Mouse (Mus musculus) frontal cortex, postnatal 14 days (tissue): ENCODE measurements at regions not wholly inside any gene's neighbourhood (a gene's known extent, or its start where the extent isn't known, plus 50 kb on each side); places are given as distances from the start of the nearest gene placed in this dataset.

Experiments
- DNase-seq, 2 experiments: peaks; one replicate each; pipeline ENCODE4 v3.0.0; 2022; ENCODE audit warnings: low spot score in 2 of 2

DNA sequence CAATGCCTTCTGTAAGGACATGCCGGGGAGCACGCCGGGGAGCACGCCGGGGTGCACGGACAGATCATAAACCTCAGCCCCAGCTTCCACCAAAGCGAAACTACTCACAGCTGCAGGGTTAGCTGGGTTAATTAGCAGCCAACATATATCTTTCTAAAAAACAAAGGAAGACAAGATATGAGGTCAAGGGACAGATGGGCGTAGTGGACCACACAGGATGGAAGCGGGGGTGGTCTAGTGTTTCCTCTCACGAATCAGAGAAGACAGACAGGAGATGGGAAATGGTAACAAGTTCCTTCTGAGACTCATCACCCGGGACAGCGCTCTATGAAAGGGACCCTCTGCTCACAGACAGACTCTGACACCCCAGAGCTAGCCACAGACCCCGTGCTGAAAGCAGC, 60.0 kb upstream of the Ajap1 start:
- no peak for DNase-seq

DNA sequence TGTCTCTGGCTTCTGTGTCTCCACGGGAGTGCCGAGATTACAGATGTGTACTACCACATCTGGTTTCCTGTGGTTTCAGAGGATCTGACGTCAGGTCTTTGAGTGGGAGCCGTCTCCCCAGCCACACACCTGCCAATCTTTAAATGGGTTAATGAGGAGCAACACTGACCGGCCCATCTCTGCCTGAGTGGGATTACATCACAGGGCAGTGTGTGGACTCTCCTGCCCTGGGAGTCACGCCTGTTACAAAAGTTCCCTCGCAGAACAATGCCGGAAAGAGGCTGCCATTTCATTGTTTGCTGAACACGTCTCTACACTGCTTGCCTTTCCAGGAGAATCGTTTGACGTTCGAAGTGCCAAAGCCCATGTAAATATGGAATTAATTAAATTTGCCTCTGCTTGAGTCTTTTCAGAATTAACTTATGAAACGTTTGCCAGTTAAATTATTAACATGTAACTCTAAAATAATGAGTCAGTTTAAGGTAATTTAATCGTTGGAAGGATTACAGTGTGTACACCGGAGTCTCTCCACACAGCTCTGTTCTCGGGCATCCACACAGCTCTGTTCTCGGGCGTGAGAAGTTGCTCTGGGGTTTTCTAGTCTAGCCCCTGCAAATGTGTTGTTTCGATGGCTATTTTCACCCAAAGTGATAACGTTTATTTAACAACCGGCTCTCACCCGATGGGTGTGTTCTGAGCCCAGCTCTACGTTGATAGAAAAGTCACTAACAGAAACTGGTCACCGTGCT, 61.5 kb upstream of the Ajap1 start:
- no peak for DNase-seq

DNA sequence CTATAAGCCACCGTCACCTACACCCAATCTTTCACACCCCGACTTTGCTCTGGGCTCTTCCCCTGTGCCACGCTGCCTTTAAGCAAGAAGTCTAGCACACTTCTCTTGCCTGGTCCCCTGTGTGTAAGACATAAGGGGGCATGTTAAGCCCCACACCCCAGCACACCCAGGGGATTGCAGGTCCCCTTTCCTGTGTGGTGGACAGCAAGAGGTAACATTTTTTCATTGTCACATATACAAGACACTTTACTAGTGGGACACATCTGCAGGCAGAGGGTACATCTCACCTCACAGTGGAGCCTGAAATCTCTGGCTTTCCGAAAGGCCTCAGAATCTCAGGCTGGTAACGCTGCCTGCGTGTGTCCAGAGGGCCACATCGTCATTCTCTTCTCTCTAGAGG, 64.1 kb upstream of the Ajap1 start:
- DNase-seq = no peak

DNA sequence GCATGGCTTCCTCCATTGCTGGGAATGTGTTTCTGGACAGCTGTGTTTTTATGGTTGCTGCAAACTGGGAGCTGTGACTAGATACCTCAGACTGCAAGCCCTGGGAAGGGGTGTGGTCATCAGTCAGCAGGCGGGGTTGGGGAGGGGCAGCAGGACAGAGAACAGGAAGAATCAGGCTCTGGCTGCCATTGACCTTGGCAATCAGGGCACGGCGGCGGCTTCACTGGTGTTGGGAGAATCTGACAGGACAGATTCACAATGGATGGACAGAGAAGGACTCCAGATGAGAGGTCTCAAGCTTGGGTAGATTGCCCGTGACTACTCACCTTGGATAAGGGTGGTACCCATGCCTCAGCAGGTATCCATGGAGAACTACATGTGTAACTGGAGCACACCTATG, 64.5 kb upstream of the Ajap1 start:
- DNase-seq = no peak

DNA sequence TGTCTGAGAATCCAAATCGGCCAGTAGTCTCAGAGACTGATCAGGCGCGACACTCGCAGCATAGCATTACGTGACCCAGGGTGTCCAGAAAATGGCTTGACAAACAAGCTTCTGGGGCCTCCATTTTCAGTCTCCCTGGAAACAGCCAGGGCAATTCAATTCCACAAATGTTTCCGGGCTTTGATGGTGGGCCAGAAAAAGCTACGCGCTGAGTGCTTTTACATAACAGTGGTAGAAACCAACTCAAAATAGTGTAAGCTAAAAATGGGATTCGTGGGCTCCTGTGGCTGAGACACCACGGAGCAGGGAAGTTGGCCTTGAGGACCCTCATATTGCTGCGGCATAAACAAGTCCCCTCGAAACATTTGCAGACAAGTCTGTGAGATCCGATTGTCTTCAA, 65.3 kb upstream of the Ajap1 start:
- peak; percentile 46 for DNase-seq

DNA sequence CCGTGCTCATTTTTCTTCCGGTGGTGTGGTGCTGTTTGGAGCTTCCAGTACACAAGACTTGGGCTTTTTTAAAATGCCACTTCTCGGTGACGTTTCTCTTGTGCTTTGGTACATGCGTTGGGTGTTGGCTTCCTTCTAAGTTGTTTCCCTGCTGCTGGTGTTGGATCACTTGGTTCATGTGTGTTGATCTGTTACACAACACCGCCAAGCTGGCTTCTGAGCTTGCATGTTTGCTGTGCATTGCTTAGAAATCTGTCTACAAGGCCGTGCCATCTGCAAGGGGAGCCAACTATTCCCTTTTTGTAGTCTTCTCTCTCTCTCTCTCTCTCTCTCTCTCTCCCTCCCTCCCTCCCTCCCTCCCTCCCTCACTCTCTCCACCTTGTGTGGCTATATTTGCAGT, 68.7 kb upstream of the Ajap1 start:
- DNase-seq = no peak

DNA sequence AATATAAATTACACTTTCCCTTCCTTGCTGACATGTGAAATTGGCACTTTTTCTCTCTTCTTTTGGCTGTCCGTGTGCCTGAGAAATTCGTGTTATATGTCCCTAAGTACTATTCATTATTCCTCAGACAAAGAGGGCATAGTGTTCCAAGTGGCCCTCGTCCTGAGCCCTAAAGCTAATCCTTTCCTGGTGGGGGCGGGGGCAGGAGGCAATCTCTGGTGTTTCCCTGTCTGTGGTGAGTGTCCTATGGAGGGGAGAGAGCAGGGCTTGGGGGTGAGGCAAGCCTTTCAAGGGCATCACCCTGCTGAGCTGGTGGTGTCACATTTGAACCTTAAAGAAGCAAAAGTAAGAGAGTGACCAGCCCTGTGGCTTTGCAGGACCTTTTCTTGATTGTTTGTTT, 69.9 kb upstream of the Ajap1 start:
- DNase-seq = no peak

DNA sequence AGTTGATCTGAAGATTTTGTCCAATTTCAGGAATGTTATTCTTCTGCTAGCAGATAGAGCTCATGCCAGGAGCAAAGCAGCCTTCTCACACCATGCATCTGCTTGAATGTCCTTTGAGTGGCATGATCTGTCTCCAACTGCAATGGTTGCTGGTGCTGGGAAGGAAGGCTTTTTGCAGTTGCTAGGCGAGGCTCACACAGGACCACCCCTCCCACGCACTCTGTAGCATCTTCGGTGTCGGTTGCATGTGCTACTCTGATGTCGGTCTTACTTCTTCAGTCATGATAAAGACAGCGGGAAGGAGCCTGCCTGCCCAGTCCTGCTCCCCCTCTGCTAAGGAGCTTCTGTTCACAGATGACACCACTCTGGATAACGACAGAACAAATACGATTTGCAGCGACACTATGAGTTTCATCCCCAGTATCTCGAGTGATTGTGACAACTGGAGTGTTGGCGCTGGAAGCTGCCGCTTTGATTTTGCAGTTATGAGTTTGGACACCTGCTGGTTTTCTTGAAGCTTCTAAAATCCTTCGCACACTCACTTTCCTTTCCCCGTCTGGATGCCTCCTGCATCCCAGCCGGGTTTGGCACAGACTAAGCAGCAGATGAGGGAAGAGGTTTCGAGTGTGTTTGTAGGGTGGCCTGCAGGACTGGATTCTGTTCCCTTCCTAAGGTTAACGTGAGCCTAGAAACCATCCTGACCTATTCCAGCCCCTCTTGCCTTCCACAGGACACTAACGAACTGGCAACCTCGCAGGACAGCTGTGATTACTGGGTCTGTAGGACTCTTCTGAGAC, 75.4 kb upstream of the Ajap1 start:
- DNase-seq = peak; percentile 19 to 42

DNA sequence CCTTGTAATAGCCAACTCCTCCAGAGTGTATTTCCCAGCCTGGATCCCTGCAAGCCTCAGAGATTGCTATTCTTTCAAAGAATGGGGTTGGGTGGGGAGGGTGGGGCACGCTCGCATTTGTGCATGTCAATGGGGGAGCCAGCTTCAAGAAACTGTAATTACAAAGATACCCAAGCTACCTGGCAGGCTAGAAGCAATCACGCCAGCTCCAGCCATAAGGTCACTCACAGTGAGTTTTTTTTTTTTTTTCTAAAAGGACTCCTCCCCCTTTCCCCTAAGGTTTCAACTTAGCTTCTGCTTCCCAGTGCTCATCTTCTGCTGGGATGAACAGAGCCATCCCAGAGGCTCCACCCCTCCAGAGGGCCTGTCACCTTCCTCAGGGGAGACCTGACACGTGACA, 77.0 kb upstream of the Ajap1 start:
- DNase-seq = no peak

DNA sequence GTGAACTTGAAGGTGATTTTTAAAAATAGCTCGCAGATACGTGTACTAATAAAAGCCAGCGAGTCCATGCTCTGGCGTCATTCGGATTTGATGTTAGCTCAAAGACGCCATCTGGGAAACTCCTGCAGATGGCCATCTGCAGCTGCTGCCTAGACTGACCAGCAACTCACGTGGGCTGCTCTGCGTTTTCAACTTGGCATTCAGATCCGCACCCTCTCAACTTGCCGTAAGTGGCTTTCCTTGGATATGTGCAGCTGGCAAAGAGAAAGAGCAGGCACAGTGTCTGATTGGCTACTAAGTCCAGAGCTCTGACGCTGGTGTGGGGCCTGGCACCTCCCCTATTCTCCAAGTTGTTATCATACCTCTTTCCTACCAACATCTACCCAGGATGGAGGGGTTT, 77.6 kb upstream of the Ajap1 start:
- no peak for DNase-seq

DNA sequence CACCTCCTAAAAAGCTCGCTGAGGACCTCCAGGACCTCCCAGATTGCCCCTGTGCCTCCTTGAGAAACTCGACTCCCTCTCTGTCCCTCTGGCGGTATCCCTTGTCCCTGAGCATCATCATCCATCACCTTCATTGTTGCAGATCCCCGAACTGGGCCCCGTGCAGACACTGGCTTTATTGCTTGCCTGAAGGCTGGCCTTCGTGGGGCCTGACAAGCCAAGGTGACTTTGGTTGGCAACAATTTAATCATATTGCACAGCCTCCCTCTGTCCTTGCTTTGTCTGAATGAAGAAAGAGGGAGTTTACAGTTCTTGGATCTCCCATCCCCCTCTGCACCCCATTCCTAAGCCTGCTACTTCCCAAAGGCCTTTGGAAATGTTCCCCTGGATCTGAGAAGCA, 78.3 kb upstream of the Ajap1 start:
- DNase-seq = no peak

DNA sequence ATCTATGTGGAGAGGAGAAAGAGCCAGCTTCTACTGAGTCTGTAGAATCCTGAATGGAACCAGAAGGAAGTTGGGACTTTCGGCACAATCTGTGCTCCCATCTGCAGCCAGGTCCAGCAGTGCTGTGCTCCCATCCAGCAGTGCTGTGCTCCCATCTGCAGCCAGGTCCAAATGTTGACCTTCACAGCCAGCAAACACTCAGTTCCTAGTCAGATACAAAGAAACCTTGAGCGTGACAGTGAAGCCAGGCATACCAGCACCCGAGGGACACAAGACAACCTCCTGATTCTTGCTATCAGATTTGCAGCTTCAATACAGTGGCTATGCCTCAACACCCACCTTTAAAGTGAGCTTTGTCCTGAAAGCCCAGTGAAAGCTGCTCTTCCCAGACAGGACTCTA, 79.4 kb upstream of the Ajap1 start:
- no peak for DNase-seq

DNA sequence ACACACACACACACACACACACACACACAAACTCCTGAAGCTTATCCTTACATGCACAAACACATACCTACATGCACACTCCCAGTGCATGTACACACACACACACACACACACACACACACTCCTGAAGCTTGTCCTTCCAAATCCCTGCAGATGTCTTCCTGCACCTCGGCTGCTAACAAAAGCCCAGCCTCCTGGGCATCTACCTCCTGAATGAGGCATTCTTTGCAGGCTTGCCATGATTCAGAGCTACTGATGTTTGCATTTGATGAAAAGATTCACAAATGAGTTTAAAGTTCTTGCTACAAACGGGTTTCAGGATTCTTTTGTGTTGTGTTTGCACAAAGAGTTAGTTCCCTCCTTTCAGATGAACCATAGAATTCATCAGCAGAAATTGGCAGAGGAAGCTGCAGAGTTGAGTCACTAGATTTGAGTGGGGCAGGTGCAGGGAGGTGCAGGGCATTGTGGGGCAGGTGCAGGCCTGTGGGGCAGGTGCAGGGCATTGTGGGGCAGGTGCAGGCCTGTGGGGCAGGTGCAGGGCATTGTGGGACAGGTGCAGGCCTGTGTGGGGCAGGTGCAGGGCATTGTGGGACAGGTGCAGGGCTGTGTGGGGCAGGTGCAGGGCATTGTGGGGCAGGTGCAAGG, 84.8 kb upstream of the Ajap1 start:
- no peak for DNase-seq

DNA sequence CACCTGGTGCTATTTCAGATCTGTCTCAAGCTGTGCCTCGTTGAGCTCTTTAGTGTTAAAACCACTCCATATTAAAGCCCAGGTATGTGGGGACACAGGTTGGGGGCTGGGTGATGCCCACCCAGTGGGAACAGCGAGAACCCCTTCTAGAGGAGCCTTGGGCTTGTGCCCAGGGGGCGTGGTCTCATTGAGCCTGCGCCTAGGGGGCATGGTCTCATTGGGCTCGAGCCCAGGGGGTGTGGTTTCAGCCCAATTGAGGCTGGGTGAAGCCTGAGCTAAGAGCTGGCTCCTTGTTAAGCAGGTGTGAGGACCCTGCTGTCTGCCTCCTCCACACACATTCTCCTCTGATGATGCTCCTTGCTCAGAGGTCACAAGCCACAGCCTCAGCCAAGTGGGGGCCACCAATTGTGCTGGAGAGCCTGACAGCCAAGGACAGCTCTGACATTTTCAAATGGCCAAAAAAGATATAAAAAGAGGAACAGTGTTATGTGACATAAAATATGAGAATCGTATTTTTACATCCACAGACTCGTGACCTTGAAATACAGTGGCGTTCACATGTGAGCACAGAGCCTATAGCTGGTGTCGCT, 90.7 kb upstream of the Ajap1 start:
- DNase-seq = no peak

DNA sequence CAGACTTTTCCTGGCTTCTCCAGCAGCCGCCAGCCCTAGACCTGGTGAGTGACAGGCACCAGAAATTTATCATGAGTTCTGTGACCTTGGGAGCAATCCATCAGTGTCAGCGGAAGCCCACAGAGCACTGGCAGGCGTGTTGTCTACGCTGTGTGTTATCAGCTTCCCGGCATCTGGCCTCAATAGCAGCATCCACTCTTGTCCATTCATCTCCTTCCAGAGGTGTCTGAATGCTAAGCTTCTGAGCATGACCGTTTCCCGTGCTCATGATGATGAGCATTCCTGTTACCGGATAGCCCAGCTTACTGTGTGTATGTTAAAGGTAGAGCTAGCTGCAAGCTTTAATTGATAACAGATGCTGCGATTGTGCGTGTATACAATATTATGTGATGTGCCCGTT, 110.7 kb upstream of the Ajap1 start:
- DNase-seq = no peak

DNA sequence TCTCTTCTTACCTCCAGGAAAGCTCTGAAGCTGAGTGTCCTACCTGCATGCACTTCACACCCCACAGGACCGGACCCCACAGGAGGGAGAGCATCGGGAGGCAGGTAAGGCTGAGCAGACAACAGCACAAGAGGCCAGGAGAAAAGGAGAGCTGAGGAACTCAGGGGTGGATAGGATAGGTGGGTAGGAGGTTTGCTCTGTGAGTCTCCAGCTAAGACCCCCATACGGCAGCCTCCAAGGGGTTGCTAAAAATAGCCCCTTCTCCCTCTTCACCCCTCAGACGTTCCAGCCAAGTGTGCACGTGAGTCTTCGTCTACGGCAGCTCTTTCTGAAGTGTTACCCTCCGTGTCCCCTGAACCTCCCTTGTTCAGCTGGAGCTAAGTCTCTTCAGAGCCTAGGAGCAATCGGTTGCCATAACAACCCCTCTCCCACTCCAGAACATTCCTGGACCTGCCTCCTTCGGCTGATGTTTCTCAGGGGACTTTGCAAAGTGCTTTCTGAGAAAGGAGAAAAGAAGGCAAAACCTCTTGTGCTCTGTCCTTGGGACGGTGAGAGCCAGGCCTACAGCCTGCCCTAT, 117.3 kb upstream of the Ajap1 start:
- peak in 1 of 2 experiments; percentile 32 for DNase-seq

DNA sequence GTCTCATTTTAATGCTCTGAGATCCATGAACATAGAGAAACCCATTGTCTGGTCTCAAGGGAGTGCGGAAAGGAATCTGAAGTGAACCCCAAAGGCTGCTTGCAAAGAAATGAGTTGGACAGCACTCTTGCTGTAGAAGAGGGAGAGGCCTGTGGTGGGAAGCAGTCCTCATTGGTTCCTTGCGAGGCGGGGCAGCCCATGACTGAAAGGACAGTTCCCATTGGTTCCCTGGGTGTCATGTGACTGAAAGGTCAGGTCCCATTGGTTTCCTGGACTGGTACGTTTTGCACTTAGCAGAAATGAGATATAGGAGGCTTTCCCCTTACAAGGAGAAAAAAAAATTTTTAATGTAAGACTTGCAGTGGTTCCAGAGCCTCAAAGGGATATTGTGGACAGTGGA, 119.9 kb upstream of the Ajap1 start:
- no peak for DNase-seq

DNA sequence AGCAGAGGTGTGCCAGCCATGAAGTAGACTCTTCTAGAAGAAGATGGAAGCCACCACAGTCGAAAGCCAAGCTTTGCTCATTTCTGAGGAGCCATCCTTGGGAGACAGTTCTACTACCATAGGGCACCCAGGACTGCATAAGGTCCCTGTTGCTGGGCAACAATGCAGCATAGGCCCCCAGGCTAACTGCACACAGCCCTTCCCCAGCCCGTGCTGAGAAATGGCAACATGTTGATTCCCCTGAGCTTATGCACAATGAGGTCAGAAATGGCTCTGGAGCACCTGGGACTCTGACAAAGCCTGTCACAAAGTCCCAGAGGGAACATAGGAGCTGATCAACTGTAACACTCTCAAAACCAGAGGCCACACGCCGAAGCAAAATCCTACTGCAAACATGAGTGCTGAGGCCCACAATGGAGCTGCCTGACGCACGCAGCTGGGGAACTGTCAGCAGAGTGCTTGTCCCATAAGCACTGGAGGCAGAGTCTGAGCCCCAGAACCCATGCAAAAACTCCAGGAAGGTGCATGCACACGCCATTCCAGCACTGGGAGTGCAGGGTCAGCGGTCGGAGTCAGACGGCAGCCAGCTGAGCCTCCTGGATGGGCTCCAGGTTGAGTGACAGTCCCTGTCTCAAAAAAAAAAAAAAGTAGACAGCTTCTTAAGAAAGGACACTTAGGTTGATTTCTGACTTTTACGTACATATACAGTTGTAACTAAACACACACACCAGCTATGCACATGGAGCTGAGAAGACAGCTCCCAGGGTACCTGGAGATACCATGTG, 120.6 kb upstream of the Ajap1 start:
- no peak for DNase-seq

DNA sequence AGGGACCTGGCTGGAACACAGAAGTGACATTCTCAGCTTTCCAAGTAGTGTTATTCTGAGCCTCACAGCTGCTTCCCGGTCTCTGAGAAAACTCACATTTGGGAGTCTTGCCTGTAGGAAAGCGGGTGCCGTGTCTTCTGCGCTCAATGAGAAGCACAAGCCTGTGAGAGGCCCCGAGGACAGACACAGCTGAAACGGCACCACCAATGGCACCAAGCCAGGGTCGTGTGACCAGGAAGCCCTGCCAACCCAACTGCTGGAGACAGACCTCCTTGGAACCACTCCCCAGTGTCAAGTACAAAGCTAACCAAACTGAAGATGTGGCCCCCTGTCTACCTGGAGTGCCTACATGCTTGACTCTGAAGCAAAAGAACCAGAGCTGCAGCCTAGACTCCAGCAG, 121.3 kb upstream of the Ajap1 start:
- DNase-seq = peak in 1 of 2 experiments; percentile 15

DNA sequence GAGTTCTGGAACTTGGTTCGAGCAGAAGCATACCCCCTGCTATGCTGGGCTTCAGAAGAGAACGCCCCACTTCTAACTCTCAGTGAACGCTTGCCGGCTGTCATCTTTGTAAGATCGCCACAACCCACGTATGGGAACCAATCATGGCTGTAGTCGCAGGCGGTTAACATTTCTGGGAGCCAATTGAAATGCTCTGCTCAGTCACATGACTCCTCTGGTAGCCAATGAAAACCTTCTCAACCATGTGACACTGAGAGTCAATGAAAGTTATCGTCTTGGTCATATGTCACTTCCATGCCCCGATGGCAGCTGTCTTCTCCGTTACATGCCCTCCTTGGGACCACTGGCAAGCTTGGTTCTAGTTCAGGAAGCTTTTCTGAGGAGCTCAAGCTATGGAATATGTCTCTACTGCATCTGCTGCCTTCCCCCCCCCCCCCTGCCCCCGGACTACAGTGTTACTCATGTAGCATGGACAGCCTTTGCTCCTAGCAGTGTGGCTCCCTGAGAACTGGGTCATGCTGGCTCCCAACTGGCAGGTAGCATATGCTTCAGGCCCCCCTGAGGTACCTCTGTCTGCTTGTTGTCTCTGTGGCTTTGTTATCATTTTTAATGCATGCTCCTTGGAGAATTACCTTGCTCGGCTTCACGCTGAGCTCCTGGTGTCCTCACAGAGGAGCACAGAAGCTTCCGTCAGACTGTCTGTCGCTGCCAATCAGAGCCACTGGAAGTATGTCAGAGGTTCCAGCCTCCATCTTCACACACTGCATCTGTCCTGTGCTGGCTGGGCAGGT, 122.3 kb upstream of the Ajap1 start:
- DNase-seq = no peak

DNA sequence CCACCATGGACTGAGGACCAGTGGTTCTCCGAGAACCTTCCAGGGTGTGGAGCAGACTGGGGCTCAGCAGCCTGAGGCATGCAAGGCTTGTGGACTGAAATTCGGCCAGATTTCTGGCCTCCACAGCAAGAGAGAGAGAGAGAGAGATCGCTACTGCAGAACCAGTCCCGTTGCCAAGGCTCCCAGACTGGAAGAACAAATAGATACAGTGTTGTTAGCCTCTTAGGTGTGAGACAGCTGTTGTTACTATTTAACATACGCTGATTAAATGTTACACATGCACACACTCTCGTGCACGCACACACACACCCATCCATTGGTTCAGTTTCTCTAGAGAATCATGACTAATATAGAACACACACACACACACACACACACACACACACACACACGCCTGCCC, 133.4 kb upstream of the Ajap1 start:
- DNase-seq = no peak
